Mouse (Mus musculus): ENCODE measurements around the gene U90926. TPM values are rescaled to one million over a fixed set of nuclear protein-coding genes. Genes with fewer than 3 reads are reported as not detected.
"Not testable (repeated sequence)": the region's sequence is repeated elsewhere in the genome, so short reads cannot be mapped to it uniquely, and the experiment has no call there.

U90926 gene
- polyA plus RNA-seq, 1 experiment from 2014 or later: not detected

DNA sequence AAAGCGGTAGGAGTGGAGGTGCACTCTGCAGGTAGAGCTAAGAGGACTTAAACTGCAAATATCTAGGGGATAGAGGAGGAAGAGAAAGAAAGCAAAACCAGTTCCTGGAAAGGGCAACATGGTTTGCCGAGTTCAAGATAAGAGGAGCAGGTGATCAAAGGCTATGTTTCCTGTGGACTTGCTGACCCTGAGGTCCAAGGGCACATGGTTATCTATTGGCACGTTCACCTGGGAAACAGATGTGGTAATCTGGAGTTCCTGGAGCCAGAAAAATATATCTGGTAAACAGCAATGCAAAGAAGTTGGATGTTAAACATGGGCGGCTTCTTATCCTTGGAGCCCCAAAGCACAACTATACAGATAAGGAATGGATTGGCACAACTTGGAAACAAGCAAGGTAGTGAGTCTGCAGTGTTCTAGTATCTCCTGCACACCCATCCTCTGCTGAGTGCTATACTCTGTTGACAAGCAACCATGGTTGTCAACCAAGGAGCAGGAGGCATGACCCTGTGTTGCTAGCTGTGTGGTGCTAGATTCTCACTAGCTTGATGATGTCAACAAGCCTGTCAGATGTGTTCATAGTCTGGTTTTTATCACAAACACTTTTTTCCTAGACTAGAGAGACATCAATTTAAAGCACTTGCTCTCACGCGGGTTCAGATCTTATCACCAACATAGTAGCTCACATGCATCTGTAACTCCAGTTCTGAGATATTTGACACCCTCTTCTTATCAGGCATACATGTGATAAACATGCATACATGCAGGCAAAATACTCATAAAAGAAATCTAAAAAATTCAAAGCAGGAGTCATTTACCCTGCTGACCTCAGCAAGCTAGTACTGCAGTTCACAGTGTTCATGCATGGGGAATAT, 10.8 kb downstream of the U90926 start:
- Histone ChIP-seq H3K9ac (ENCODE audit: low read length) (no peak overlapping the region), H3K4me3 (replicated peaks; ENCODE audit: low read length) (no peak overlapping the region), H3K9me3 (replicated peaks; ENCODE audit: control insufficient read depth, low read length) (no peaks in the 10 kb centered on the region), H3K4me1 (ENCODE audit: control insufficient read depth, insufficient read depth, low read length) (0 out of 2 replicates have a peak, but pooled peaks cover 3% of the 10 kb centered on the region), H3K4me2 (ENCODE audit: low read depth, low read length) (no peak overlapping the region), H3K27ac (ENCODE audit: low read length) (no peak overlapping the region), H3K27me3 (ENCODE audit: control insufficient read depth, insufficient read depth, low read length) (no peaks in the 10 kb centered on the region), H3K36me3 (ENCODE audit: control insufficient read depth, insufficient read depth, low read length) (peaks cover 15% of the 10 kb centered on the region)
- ATAC-seq (ENCODE audit: insufficient read depth, low FRiP score): no peak; the same call in 1 of the 2 replicates
- 67% methylated on average over 6 of the region's 6 CpGs for WGBS

DNA sequence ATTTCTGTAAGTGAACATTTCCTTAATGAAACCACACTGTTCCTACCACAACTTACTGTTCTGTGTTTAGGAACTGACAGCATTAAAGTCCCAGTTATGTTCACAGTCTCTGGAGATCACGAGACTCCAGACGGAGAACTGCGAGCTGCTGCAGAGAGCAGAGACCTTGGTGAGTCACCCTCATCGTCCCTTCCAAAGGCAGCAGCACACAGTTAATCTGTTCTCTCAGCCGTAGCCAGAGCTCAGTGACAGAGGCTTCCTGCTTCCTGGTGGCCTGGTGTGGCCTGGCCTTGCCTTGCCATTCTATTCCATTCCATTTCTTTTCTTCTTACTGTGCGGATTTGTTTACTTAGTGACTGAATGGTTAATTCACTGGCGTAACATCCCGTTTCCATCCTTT, 16.9 kb downstream of the U90926 start:
- Histone ChIP-seq H3K4me3 (replicated peaks; ENCODE audit: low read length) (no peak overlapping the region), H3K27ac (ENCODE audit: low read length) (no peak overlapping the region), H3K4me2 (ENCODE audit: low read depth, low read length) (no peak overlapping the region), H3K9ac (ENCODE audit: low read length) (no peak overlapping the region), H3K9me3 (replicated peaks; ENCODE audit: control insufficient read depth, low read length) (no peaks in the 10 kb centered on the region), H3K36me3 (ENCODE audit: control insufficient read depth, insufficient read depth, low read length) (peaks cover 30% of the 10 kb centered on the region), H3K4me1 (ENCODE audit: control insufficient read depth, insufficient read depth, low read length) (no peaks in the 10 kb centered on the region), H3K27me3 (ENCODE audit: control insufficient read depth, insufficient read depth, low read length) (no peaks in the 10 kb centered on the region)
- ATAC-seq (ENCODE audit: insufficient read depth, low FRiP score): no peak
- 74% methylated on average over 8 of the region's 8 CpGs for WGBS

DNA sequence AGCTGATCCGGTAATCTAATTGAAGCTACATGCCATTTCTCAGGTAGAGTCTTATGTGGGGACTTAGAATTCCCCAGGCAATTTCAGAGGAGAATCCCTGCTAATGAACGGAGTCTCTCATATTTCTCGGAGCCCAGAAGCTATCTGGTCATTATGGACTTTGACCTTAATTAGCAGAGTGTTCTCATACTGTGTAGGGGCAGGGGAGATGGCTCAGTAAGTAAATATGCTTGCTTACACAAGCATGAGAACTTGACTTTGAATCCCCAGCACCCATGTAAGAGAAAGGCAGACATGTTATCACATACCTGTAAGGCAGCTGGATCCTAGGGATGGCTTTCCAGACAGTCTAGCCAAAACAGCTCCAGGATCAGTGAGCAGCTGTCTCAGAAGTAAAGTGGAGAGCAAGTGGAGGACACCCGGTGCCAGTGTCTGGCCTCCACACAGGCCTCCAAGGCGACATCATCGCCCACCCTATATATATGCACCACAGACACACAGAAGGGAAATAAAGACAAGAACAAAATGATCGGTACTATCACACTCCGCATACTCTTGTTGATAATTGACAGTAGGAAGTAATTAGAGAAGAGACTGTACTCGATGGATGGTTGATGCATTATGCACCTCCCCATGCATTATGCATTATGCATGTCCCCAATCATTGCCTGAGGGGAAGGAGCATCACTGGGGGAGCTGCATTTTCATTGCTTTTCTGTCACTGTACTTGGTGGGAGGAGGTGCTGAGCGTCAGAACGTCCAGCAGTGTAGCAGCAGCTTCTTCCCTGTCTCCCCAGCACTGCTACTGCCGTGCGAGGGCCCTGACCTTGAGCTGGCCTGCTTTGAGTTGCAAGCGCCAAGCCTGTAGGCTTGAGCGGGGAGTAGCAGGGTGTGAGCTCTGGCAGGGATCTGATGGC, 18.1 kb downstream of the U90926 start:
- H3K9me3 ChIP-seq (replicated peaks; ENCODE audit: control insufficient read depth, low read length): no peaks in the 10 kb centered on the region
- no peak overlapping the region for H3K4me2 ChIP-seq (ENCODE audit: low read depth, low read length)
- H3K9ac ChIP-seq (ENCODE audit: low read length): no peak overlapping the region
- 89% methylated on average over 15 of the region's 15 CpGs for WGBS
- peaks cover 28% of the 10 kb centered on the region for H3K36me3 ChIP-seq (ENCODE audit: control insufficient read depth, insufficient read depth, low read length)
- H3K4me1 ChIP-seq (ENCODE audit: control insufficient read depth, insufficient read depth, low read length): no peaks in the 10 kb centered on the region
- no peak for ATAC-seq (ENCODE audit: insufficient read depth, low FRiP score)
- H3K27me3 ChIP-seq (ENCODE audit: control insufficient read depth, insufficient read depth, low read length): no peaks in the 10 kb centered on the region
- no peak overlapping the region for H3K4me3 ChIP-seq (replicated peaks; ENCODE audit: low read length)
- H3K27ac ChIP-seq (ENCODE audit: low read length): no peak overlapping the region

DNA sequence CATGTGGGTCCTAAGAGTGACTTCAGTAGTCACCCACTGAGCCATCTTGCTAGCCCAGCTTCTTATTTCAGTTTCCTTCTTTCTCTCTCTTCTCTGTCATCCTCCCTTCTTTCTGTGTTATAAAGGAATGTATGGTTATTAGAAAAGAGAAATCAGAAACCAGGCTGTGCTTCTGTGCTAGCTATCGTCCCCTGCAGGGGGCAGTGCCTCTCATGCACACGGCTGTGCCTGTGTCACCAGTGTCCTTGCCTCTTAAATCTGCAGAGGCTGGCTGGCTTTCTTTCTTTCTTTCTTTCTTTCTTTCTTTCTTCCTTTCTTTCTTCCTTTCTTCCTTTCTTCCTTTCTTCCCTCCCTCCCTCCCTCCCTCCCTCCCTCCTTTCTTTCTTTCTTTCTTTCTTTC, 19.5 kb downstream of the U90926 start:
- H3K27ac ChIP-seq (ENCODE audit: low read length); H3K27me3 ChIP-seq (ENCODE audit: control insufficient read depth, insufficient read depth, low read length); ATAC-seq (ENCODE audit: insufficient read depth, low FRiP score); H3K9me3 ChIP-seq (replicated peaks; ENCODE audit: control insufficient read depth, low read length); H3K9ac ChIP-seq (ENCODE audit: low read length); H3K4me1 ChIP-seq (ENCODE audit: control insufficient read depth, insufficient read depth, low read length); H3K4me3 ChIP-seq (replicated peaks; ENCODE audit: low read length); H3K4me2 ChIP-seq (ENCODE audit: low read depth, low read length): not testable (repeated sequence)
- 59% methylated on average over 2 of the region's 2 CpGs for WGBS
- peaks cover 14% of the 10 kb centered on the region for H3K36me3 ChIP-seq (ENCODE audit: control insufficient read depth, insufficient read depth, low read length)

DNA sequence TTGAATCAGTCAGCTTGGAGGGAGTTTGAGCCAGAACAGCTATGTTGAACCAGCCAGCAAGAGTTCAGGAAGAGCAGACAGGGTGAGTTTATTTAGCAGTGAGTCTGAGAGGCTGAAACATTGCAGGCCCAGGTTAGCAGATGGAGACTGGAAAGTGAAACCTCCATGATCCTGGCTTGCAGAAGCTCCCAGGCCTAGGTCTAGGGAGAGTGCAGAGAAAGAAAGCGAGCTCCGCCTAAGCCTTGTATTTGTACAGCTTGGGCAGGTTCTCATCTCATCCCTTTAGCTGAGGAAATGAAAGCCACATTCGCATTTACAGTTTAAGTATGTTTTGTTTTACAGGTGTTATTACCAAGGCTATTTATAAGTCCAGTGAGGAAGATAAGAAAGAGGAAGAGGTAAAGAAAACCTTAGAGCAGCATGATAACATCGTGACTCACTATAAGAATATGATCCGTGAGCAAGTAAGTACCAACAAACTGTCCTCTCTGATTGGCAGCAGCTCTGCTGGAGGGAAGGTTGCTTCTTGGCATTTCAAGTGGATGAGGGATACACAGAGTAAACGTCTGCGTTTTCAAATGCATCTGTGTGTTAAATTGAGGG, 26.2 kb downstream of the U90926 start:
- WGBS: 93% methylated on average over 7 of the region's 7 CpGs
- Histone ChIP-seq H3K36me3 (ENCODE audit: control insufficient read depth, insufficient read depth, low read length) (peaks cover 30% of the 10 kb centered on the region), H3K4me3 (replicated peaks; ENCODE audit: low read length) (no peak overlapping the region), H3K4me1 (ENCODE audit: control insufficient read depth, insufficient read depth, low read length) (no peaks in the 10 kb centered on the region), H3K27ac (ENCODE audit: low read length) (no peak overlapping the region), H3K9me3 (replicated peaks; ENCODE audit: control insufficient read depth, low read length) (0 out of 2 replicates have a peak, but pooled peaks cover 3% of the 10 kb centered on the region), H3K27me3 (ENCODE audit: control insufficient read depth, insufficient read depth, low read length) (no peaks in the 10 kb centered on the region), H3K4me2 (ENCODE audit: low read depth, low read length) (no peak overlapping the region), H3K9ac (ENCODE audit: low read length) (no peak overlapping the region)
- ATAC-seq (ENCODE audit: insufficient read depth, low FRiP score): no peak

DNA sequence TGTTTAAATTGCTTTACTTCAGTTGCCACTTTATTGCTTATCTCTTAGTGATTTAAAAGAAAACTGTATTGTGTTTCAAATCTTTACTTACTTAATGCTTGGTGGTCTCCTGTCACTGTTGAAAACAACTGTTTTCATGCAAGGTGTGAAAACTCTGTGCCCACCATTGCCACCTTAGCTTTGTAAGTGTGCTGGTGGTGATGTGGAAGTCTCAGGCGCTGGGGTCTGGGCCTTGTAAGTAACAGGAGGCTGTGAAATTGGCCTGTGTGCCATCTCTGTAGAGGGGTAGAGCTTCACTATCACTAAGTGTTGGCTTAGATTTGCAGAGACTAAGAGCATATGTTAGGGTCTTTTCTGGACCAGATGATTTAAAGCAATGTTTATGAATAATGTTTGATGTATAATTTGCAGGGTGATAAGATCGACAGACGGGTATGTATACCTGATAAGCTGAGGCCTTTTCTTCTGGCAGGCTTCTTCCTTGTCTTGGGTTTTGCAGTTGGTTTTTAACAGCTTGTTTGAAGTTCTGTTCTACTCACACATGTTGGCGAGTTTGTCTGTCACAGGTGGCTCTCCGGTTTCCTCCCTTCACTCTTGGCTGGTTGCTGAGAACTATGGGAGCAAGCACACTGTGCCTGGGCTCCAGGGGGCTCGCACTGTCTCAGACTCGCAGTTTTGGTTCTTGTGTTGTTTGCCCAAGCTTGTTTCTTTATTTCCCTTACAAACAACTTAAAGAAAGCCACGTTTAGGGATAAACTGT, 32.0 kb downstream of the U90926 start:
- no peak overlapping the region for H3K27ac ChIP-seq (ENCODE audit: low read length)
- H3K27me3 ChIP-seq (ENCODE audit: control insufficient read depth, insufficient read depth, low read length): no peaks in the 10 kb centered on the region
- H3K9me3 ChIP-seq (replicated peaks; ENCODE audit: control insufficient read depth, low read length): no peaks in the 10 kb centered on the region
- no peak overlapping the region for H3K4me3 ChIP-seq (replicated peaks; ENCODE audit: low read length)
- no peak overlapping the region for H3K9ac ChIP-seq (ENCODE audit: low read length)
- peaks cover 15% of the 10 kb centered on the region for H3K36me3 ChIP-seq (ENCODE audit: control insufficient read depth, insufficient read depth, low read length)
- WGBS: 78% methylated on average over 8 of the region's 8 CpGs
- H3K4me1 ChIP-seq (ENCODE audit: control insufficient read depth, insufficient read depth, low read length): no peaks in the 10 kb centered on the region
- H3K4me2 ChIP-seq (ENCODE audit: low read depth, low read length): no peak overlapping the region
- ATAC-seq (ENCODE audit: insufficient read depth, low FRiP score): no peak

DNA sequence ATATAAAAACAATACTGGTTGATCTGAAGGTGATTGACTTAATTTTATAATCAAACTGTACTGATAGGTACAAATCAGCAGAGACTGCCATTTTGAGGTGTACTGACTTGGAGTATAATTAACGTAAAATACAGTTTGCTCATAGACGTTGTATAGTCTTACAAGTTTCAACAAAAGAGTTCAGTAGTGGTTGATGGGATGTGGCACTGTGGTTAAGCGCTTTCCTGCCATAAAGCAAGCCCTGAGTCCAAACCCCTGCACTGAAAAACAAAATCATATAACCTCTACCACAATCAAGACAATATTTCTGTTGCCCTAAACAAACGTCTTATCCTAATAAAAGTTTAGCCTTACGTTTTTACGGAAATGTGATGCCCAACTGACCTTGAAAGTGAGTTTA, 49.2 kb downstream of the U90926 start:
- WGBS: 77% methylated on average over 6 of the region's 6 CpGs
- ATAC-seq (ENCODE audit: insufficient read depth, low FRiP score): no peak
- H3K36me3 ChIP-seq (ENCODE audit: control insufficient read depth, insufficient read depth, low read length): peaks cover 18% of the 10 kb centered on the region; the same call in 1 of the 2 replicates

More for the DNA sequence above, 49.2 kb downstream of the U90926 start:
- H3K27me3 ChIP-seq (ENCODE audit: control insufficient read depth, insufficient read depth, low read length): no peaks in the 10 kb centered on the region
- H3K27ac ChIP-seq (ENCODE audit: low read length): no peak overlapping the region
- H3K9ac ChIP-seq (ENCODE audit: low read length): no peak overlapping the region
- no peak overlapping the region for H3K4me3 ChIP-seq (replicated peaks; ENCODE audit: low read length)
- H3K4me2 ChIP-seq (ENCODE audit: low read depth, low read length): no peak overlapping the region
- H3K9me3 ChIP-seq (replicated peaks; ENCODE audit: control insufficient read depth, low read length): no peaks in the 10 kb centered on the region
- no peaks in the 10 kb centered on the region for H3K4me1 ChIP-seq (ENCODE audit: control insufficient read depth, insufficient read depth, low read length)

All from stomach, embryonic 16.5 days (tissue).